Mouse (Mus musculus) small intestine, adult 2 months (tissue): ENCODE results near the gene Add1. TPM values are rescaled to one million over a fixed set of nuclear protein-coding genes. Genes with fewer than 3 reads are reported as not detected.
A peak's percentile ranks its signal among the peaks of the same experiment; 100 is the strongest.

Experiments used
- H3K27ac ChIP-seq: fragments of 200-500 bp; 2 replicates; pipeline ENCODE4 v1.5.1; 2012; ENCODE audit warnings: low read depth, low read length, control low read depth, inconsistent platforms; ENCODE audit not compliant: insufficient read depth
- H3K27me3 ChIP-seq: fragments of 200-500 bp; 2 replicates; pipeline ENCODE4 v1.6.1; 2012; ENCODE audit warnings: mild to moderate bottlenecking, moderate library complexity, low read length, inconsistent platforms; ENCODE audit not compliant: control insufficient read depth, insufficient read depth
- H3K36me3 ChIP-seq: fragments of 200-500 bp; 2 replicates; pipeline ENCODE4 v1.6.1; 2012; ENCODE audit warnings: mild to moderate bottlenecking, low read length, control low read depth, inconsistent platforms; ENCODE audit not compliant: control insufficient read depth, insufficient read depth
- H3K4me1 ChIP-seq: fragments of 200-500 bp; 2 replicates; pipeline ENCODE4 v1.6.1; 2012; ENCODE audit warnings: low read length, inconsistent platforms, mixed read lengths; ENCODE audit not compliant: control insufficient read depth, insufficient read depth, insufficient read length
- H3K4me3 ChIP-seq: fragments of 200-500 bp; 2 replicates; pipeline ENCODE4 v1.5.1; 2012; ENCODE audit warnings: low read depth, mild to moderate bottlenecking, control low read depth, inconsistent platforms, low read length, moderate library complexity
- CTCF ChIP-seq: fragments of 200-500 bp; IDR thresholded peaks from 2 replicates; pipeline ENCODE4 v1.5.1; 2012; ENCODE audit warnings: low read depth, mild to moderate bottlenecking, control low read depth, inconsistent platforms, low read length, moderate library complexity, mixed read lengths; ENCODE audit not compliant: insufficient replicate concordance, insufficient read length; ENCODE audit errors: extremely low read depth
- POLR2A ChIP-seq: fragments of 200-500 bp; IDR thresholded peaks from 2 replicates; pipeline ENCODE4 v1.6.1; 2012; ENCODE audit warnings: low read depth, mild to moderate bottlenecking, control low read depth, inconsistent platforms, low read length, moderate library complexity
- WGBS: fragments of 180-500 bp; shearing (Covaris S2); methylation state at CpG from one replicate; pipeline ENCODE4 v1.1.7; 2018; 5-methylcytosine and 5-hydroxymethylcytosine counted together
- polyA plus RNA-seq: library from polyadenylated mRNA; depleted of rRNA; stranded (reverse); fragments of >200 nt; gene quantifications from 2 replicates; pipeline ENCODE4 v1.2.3, GENCODE M21; 2012

Gene Add1
- polyA plus RNA-seq, 1 experiment: 160 TPM

GRCm38 (mm10) chr5:34636481-34637287 lies 63.2 kb downstream of the Add1 start, which contains the start of gene Mfsd10:
Mfsd10 (minus strand) TSS chr5:34637212.
- peak; percentile 36; the same call in 1 of the 2 replicates for TF ChIP-seq CTCF
- no peak for TF ChIP-seq POLR2A
- peaks cover 22% of the 10 kb centered on the region for H3K36me3 ChIP-seq
- under 1% methylated on average over 48 of the region's 48 CpGs for WGBS
- H3K27ac ChIP-seq: peak within 1 kb of the TSS; percentile 26
- H3K27me3 ChIP-seq: no peaks in the 10 kb centered on the region
- H3K4me3 ChIP-seq: peak within 1 kb of the TSS; percentile 74
- H3K4me1 ChIP-seq: peaks cover 9% of the 10 kb centered on the region; the same call in 1 of the 2 replicates

- WGBS: 32% methylated on average over 7 of the region's 7 CpGs
These were observed 64.2 kb downstream of the Add1 start for GRCm38 (mm10) chr5:34637591-34638156.

GRCm38 (mm10) chr5:34641991-34642390 lies 68.5 kb downstream of the Add1 start:
- peaks cover 3% of the 10 kb centered on the region; the same call in 1 of the 2 replicates for H3K4me1 ChIP-seq
- WGBS: 90% methylated on average over 3 of the region's 3 CpGs
- TF ChIP-seq CTCF (no peak), POLR2A (no peak)
- peaks cover 35% of the 10 kb centered on the region for H3K36me3 ChIP-seq
- no peak overlapping the region for H3K4me3 ChIP-seq
- no peak overlapping the region for H3K27ac ChIP-seq
- no peaks in the 10 kb centered on the region for H3K27me3 ChIP-seq

More at GRCm38 (mm10) chr5:34637591-34638156, 64.2 kb downstream of the Add1 start:
- H3K27ac ChIP-seq: no peak overlapping the region
- peaks cover 19% of the 10 kb centered on the region for H3K36me3 ChIP-seq
- no peak overlapping the region for H3K4me3 ChIP-seq
- TF ChIP-seq CTCF: no peak
- no peak for TF ChIP-seq POLR2A
- H3K4me1 ChIP-seq: peaks cover 9% of the 10 kb centered on the region; the same call in 1 of the 2 replicates
- H3K27me3 ChIP-seq: no peaks in the 10 kb centered on the region

- H3K27ac ChIP-seq: no peak overlapping the region
- no peaks in the 10 kb centered on the region for H3K4me1 ChIP-seq
- no peaks in the 10 kb centered on the region for H3K27me3 ChIP-seq
- 59% methylated on average over 5 of the region's 5 CpGs for WGBS
- TF ChIP-seq POLR2A (no peak), CTCF (peak; percentile 47; the same call in 1 of the 2 replicates)
- H3K4me3 ChIP-seq: no peak overlapping the region
- peaks cover 38% of the 10 kb centered on the region for H3K36me3 ChIP-seq
These were observed 69.5 kb downstream of the Add1 start for GRCm38 (mm10) chr5:34642932-34643331.

- Histone ChIP-seq H3K4me1 (no peaks in the 10 kb centered on the region), H3K27me3 (no peaks in the 10 kb centered on the region), H3K27ac (no peak overlapping the region), H3K36me3 (peaks cover 58% of the 10 kb centered on the region), H3K4me3 (no peak overlapping the region)
- WGBS: 48% methylated on average over 4 of the region's 4 CpGs
- TF ChIP-seq POLR2A (no peak), CTCF (peak; percentile 77; the same call in 1 of the 2 replicates)
These were observed 74.1 kb downstream of the Add1 start for GRCm38 (mm10) chr5:34647581-34647980.

- 77% methylated on average over 5 of the region's 5 CpGs for WGBS
- Histone ChIP-seq H3K27me3 (no peaks in the 10 kb centered on the region), H3K4me3 (no peak overlapping the region), H3K4me1 (no peaks in the 10 kb centered on the region), H3K36me3 (peaks cover 62% of the 10 kb centered on the region), H3K27ac (no peak overlapping the region)
- TF ChIP-seq POLR2A (no peak), CTCF (no peak)
These were observed 79.5 kb downstream of the Add1 start for GRCm38 (mm10) chr5:34652961-34653360.

- H3K27me3 ChIP-seq: no peaks in the 10 kb centered on the region
- no peak overlapping the region for H3K4me3 ChIP-seq
- no peak for TF ChIP-seq POLR2A
- no peak for TF ChIP-seq CTCF
- no peak overlapping the region for H3K27ac ChIP-seq
- H3K36me3 ChIP-seq: peaks cover 47% of the 10 kb centered on the region
- H3K4me1 ChIP-seq: no peaks in the 10 kb centered on the region; the same call in 1 of the 2 replicates
- WGBS: 84% methylated on average over 9 of the region's 9 CpGs
These were observed 81.4 kb downstream of the Add1 start for GRCm38 (mm10) chr5:34654881-34655280.
